Mouse (Mus musculus): ENCODE results near the gene Cbfa2t3.
A peak's percentile ranks its signal among the peaks of the same experiment; 100 is the strongest.

The Cbfa2t3 gene

DNA sequence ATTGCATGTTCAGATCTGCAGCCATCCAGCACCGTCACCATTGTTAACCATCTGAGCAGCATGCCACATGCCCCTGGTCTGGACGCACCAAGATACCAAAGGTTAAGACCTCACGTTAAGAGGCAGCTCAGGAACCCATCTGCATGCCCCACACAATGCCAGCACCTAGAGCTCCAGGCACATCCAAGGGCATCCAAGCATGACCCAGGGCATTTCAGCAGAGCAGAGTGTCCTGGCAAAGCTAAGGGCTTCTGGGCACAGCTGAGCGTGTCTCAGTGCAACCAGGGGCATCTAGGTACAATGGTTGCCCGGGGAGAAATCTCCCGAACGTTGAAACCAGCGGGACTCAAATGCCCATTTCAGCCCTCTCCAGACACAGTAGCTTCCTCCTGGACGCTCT is 98.2 kb downstream of the Cbfa2t3 start:
- no peak for DNase-seq

DNA sequence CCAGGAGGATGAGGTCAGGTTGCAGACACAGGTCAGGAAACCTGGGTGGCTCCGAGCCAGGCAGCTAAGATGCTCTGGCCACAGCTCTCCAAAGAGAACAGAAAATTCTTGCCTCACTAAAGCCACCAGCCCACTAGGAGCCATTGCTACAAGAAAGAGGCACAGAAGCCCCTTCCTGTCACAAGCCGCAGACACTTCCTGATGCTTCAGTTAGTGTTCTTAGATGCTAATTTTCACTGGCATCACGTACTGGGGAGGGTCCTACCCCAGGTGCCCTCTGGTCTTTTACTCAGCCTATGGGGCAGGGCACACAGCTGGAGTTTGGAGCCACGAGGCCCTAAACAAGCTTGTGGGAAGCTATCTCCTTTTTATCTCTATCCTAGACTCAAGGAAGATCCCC is 102.9 kb downstream of the Cbfa2t3 start:
- DNase-seq: peak; percentile 49

DNA sequence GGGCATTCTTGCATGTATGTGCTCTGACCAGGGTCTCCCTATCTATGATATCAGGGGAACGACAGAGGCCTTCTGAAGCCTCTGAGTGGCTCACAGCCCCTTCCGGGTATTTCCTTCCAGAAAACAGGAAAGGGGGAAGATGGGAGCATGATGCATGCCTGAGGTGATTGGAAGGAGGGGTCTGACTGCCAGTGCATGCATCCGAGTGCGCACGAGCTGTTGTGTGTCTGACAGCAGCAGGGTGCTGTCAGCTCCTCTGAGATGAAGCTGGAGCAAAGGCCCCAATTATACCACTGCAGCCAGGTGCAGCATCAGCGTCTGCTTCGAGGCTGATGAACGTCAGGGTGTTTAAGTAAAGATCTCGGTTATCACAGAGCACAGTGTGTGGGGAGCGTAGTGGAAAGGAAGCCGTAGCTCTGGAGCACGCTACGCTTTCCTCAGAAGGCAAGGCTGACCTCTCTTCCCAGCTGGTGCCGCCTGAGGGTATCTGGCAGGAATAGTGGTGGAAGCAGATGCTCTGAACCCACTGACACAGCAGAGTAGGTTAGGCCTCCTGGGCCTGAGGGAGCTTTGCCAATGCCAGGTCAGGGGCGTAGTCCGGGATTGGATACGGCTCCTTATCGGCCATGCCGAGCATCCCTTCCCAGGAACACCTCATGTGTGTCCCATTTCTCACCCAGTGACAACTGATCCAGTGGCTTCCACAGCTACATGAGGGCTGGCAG is 105.0 kb downstream of the Cbfa2t3 start:
- DNase-seq: no peak

DNA sequence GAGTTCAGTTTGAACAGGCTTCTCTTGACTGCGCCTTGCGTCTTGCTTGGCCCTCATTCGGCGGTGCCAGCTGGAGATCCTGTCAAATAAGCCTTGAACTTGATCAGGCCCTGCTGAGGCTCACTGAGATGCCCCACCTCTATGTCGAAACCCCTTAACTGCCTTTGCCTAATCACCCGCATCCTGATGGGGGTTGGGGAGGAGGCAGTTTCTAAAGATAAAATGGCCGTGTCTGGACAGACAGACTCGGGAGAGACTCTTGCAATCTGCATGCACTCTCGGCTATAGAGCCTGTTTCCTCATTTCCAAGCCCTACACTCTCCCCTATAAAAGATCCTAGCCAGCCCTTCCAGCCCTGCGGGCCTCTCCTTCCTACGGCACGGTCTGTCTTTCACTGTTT is 105.7 kb downstream of the Cbfa2t3 start:
- DNase-seq: no peak

DNA sequence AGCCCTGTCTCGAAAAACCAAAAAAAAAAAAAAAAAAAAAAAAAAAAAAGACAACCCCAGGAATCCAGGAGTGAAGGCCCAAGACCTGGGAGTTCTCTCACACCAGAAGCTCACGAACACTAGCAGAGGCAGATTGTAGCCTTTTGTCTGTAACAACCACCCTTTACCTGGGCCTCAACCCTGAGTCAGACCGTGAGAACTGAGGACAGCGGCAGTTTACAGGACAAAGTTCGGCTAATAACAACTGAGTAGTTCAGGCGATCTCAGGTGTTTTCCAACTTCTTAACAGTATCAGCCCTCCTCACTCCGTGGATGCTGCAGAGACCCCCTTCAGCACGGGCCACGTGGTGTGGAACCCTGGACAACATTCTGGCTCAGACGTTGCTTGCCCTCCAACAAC is 112.2 kb downstream of the Cbfa2t3 start:
- no peak for DNase-seq

DNA sequence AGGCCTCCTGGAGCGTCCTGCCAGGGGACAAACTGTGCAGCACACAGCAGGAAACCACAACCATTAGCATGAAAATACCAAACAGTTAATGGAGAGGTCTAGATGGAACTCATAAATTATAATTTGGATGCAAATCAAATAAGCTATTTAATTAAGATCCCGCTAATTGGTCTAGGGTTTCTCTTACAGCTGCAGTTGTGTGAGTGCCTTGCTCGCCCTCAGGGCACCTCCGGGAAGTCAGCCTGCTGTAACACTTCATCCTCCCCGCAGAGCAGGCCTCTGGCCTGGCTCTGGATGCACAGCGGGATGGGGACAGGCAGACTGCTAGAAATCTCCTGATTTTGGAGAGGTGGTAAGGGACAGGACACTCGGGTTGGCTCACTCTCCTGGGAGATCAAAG is 112.7 kb downstream of the Cbfa2t3 start:
- no peak for DNase-seq

DNA sequence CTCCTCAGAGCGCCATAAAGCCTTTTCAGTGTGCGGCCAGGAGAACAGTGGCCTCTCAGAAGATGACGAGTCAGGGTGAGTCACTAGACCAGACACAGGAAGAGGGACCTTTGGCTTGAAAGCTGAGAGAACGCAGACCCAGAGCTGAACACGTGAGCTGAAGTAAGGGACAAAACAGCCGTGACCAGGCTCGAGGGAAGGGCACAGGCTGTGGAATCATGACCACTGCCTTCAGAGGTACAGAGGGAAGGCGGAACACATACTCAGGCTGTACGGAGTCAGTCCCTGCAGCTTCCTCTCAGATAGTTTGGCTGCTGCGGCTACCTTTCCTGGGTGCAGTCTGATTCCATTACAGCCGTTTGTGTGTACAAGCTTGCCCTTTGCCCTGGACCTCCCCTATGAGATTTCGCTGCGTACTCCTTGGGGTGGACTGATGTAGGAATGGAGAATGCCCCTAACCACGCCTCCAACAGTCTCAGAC is 113.5 kb downstream of the Cbfa2t3 start:
- DNase-seq: no peak

DNA sequence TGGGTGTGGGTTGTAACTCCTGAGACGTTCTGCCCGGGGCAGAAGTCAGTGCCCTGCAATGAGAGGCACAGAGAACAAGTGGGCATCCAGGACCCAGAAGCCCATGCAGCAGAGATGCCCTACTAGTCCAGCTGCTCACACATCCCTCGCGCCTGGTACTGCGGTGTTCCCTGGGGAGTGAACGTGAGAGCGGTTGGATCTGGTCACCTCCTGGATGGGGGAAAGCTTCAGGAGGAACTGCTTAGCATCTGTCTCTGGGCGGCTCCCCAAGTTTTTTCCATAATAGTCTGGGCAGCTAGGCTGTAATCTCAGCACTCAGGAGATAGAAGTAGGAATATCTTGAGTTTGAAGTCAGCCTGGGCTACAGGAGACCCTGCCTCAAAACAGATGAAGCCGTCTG is 113.9 kb downstream of the Cbfa2t3 start:
- no peak for DNase-seq

DNA sequence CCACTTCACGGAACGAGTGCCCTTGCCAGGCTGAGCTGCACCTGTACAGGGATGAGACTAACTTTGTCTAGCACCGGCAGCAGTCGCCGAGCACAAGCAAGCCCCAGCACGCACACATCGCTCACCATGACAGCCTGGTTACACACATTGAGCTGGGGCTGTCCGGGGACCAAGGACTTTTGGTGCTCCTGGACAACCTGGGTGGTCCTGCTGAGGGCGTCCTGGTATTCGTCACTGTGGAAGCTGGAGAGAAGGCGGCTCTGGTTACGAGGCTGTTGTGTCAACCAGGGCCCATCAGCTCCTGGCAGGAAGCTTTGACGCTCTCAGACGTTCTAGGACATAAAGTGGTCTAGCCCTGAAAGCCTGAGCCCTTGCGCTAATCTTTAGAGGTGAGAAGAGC is 118.0 kb downstream of the Cbfa2t3 start:
- DNase-seq: no peak

DNA sequence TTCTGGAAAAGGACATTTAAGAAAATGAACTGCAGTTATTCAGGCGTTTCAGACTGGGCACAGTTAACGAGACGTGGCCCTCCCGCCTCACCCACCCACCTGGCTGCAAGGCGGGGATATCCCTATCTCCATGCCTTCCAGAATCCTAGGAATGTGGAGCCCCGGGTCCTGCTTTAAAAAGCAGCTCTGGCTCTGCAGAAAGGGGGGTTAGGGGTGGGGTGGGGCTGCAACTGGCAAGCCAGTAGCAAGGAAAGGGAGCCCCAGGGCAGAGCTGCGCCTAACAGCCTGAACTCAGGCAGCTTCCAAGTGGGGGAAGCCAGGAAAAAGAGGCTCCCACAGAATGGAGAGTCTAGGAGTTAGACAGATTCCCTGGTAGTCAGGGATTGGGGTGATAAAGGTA is 119.7 kb downstream of the Cbfa2t3 start:
- no peak for DNase-seq

DNA sequence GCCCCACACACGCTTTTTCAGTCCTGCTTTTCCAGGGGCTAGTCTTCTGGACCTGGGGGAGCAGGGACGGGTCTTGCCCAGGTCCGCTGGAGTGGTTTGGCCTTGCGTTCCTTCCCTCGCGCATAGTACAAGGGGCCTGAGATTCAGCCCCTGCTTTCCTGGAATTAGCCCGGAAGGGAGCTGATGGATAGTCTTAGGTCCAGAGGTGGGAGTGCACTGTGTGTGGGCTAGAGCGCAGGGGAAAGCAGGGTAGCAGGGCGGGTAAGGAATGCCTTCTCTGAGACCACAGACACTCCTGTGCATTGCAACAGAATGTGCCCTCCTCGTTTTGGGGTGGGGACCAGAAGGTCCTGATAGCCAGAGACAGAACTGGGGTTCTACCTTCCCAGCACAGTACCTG is 121.8 kb downstream of the Cbfa2t3 start:
- DNase-seq: no peak

DNA sequence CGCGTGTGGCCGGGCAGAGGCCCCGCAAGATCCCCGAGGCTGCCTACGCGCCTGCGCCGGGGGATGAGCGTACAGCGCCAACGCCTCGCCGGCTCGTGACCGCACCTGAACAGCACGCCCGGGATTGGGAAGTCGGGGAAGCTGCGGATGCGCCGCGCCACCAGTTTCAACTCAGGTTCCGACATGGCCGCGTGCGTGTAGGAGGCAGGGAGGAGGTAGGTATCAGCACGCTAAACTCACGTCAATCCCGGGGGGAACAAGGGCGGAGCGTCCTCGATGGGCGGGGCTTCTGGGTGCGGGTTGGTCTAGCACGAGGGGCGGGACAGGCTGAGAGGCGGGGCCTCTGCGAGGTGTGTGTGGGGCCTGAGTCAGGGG is 122.3 kb downstream of the Cbfa2t3 start, which contains the start of gene Aprt:
Gene Aprt (minus strand): TSS at position 262 of the 375 bp plus-strand sequence.
- DNase-seq: peak; percentile 99

DNA sequence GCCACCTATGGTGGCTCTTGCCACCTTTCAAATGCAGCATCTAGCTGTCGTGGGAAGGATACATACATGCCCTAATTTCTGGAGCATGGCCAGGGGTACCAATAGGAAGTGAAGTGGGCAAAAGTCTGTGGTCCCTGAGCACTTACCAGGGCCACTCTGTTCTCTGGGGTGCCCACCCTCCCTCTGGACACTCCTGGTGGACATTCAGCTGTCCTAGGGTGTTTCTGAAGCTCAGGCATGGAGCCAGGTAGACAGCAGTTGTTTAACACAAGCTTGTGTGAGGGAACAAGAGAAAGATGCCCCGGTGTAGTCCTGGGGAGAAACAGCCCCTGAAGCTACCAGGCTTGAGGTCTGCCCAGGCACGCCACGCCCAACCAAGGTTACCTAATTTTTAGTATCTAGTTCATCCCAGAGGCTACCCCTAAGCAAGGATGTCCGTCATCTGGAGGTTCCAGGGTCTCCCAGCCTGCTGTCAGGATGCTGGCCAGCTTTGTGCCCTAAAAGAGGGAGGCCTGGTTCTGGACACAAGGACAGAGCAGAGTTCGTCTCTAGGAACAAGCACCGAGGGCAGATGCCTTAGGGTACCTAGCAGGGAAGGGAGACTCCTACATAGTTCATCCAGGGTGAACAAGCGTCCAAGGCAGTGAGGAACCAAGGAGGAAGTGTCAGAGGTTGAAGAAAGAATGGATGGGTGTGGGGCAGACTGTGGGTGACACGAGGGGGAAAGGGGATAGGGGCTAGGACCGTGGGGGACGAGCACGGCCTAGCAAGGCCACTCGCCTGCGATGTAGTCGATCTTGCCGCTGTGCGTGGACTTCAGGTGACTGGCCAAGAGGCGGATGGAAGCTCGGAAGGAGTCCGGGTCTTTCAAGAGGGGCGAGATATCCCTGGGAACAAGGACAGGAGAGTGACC is 122.9 kb downstream of the Cbfa2t3 start:
- DNase-seq: no peak

DNA sequence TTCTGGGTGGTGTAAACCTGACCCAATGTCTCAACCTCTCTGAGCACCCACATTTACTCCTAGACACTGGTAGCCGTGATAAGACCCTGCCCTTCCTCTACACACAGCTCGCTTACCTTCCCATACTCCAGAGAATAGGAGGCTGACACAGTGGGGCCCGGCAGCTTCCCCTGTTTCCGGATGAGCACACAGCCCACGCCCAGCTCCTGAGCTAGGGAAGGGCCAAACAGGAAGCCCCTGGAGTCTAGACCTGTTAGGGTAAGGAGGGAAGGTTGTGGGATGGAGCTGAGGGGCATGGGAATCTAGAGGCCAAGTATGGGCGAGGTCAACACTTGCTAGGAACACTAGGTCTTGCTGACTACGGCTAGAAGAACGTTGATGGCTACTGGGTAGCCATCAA is 123.6 kb downstream of the Cbfa2t3 start:
- no peak for DNase-seq

All from thymus, postnatal 4 days (tissue).